Mouse (Mus musculus) lung, adult 2 months (tissue): ENCODE results near the gene T2. TPM values are rescaled to one million over a fixed set of nuclear protein-coding genes. Genes with fewer than 3 reads are reported as not detected.

ENCODE experiments used
- DNase-seq: peaks from one replicate; pipeline ENCODE4 v3.0.0; 2022
- H3K4me1 ChIP-seq: fragments of 200-500 bp; 2 replicates; pipeline ENCODE4 v1.6.1; 2011; ENCODE audit warnings: low read length; ENCODE audit not compliant: control insufficient read depth, insufficient read depth
- H3K4me3 ChIP-seq: fragments of 200-500 bp; replicated peaks from 2 replicates; pipeline ENCODE3; 2011; ENCODE audit warnings: low read depth, mild to moderate bottlenecking, control low read depth, low read length; ENCODE audit errors: extremely low read depth
- CTCF ChIP-seq: fragments of 200-500 bp; IDR thresholded peaks from 2 replicates; pipeline ENCODE4 v1.5.1; 2011; ENCODE audit warnings: mild to moderate bottlenecking, low read length, control low read depth; ENCODE audit not compliant: insufficient read depth
- POLR2A ChIP-seq: fragments of 200-500 bp; IDR thresholded peaks from 2 replicates; pipeline ENCODE4 v1.6.1; 2011; ENCODE audit warnings: low read depth, mild to moderate bottlenecking, control low read depth, low read length, borderline replicate concordance; ENCODE audit errors: extremely low read depth
- WGBS: fragments of 180-500 bp; shearing (Covaris S2); methylation state at CpG from one replicate; pipeline ENCODE4 v1.1.7; 2018; 5-methylcytosine and 5-hydroxymethylcytosine counted together
- polyA plus RNA-seq: library from polyadenylated mRNA; depleted of rRNA; stranded (reverse); fragments of >200 nt; gene quantifications from 2 replicates; pipeline ENCODE4 v1.2.3, GENCODE M21; 2012

T2 gene
- polyA plus RNA-seq, 1 experiment = 3.7 TPM

GRCm38 (mm10) chr17:8360876-8361275 is 5.1 kb downstream of the T2 start:
- no peak overlapping the region for H3K4me3 ChIP-seq
- no peak for DNase-seq
- TF ChIP-seq POLR2A (no peak), CTCF (no peak)
- H3K4me1 ChIP-seq = no peaks in the 10 kb centered on the region
- WGBS = 90% methylated on average over 5 of the region's 5 CpGs

DNA sequence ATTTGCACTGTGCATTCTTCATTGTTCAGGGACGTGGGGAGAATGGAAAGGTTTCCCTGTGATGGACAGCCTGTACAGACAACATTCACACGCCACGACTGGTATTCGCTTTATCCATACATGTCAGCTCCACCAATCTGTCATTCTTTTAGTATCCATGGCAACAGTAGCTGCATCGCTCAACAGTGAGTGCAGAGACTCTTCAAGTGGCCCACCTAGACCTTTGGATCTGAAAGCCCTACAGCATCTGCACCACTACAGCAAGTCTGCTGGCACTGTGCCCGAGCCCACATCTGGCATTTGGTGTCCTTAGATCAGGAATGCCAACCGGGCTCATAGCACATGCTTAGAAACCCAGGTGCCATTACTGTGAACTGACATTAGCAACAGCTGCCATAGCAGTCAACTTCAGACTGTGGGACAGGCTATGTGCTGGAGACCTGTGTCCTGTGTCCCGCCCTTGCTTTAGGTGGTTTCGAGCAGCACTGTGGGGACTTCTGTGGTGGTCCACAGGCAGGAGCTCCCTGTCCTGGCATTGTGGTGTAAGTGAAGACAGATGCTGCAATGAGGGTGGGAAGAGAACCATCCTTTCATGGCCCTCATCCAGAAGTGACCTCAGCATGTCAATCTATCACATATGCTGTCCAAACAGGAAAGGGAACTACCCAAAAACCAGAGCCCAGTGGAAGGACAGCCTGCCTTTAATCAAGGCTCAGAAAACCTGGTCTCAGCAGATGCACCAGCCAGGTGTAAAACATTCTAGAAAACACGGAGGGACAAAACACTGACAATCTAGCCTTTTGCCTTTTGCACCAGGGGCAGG is 5.7 kb downstream of the T2 start:
- WGBS = 62% methylated on average over 10 of the region's 10 CpGs
- DNase-seq = no peak
- no peaks in the 10 kb centered on the region for H3K4me1 ChIP-seq
- TF ChIP-seq CTCF = no peak
- no peak for TF ChIP-seq POLR2A
- no peak overlapping the region for H3K4me3 ChIP-seq

- Histone ChIP-seq H3K4me1 (peaks cover 2% of the 10 kb centered on the region; the same call in 1 of the 2 replicates), H3K4me3 (no peak overlapping the region)
- 52% methylated on average over 20 of the region's 20 CpGs for WGBS
- DNase-seq = no peak
- TF ChIP-seq CTCF (no peak), POLR2A (no peak)
Measured at GRCm38 (mm10) chr17:8367514-8368480, 12.0 kb downstream of the T2 start.

DNA sequence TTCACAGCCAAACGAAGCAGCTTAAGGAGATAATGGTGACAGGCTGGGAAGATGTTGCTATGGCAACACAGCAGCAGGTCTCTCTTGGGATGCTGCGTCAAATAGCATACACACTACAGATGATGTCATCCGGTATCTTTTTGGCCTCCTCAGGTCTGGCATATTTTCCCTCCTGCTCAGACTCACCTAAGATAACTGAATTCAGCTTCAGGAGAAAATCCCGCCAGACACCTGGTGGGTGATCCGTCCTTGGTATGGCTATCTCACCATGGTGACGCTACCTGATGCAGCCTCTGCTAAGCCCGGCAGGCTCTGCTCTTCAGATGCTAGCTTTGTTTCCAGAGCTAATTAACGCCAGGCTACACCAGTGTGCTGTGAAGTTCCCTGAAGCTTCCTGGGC is 12.8 kb downstream of the T2 start:
- Histone ChIP-seq H3K4me3 (no peak overlapping the region), H3K4me1 (peaks cover 2% of the 10 kb centered on the region; the same call in 1 of the 2 replicates)
- WGBS = 45% methylated on average over 8 of the region's 8 CpGs
- DNase-seq = no peak
- no peak for TF ChIP-seq CTCF
- no peak for TF ChIP-seq POLR2A

DNA sequence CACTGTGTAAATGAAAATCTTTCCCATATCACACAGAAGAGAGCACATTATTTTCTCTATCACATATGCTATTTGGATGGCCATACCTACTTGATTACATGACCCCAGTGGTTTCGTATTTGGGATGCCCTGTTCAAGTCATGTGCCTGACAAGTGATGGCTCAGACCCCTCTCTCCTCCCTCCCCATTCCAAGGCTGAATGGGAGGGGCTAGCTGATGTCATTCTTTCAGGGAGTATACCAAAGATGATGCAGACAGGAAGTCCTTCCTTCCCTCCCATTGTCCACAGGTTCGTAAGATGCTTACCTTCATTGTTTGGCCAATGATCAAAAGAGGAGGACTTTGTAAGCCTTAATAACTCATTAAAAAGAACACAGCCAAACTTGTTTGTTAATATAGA is 13.4 kb downstream of the T2 start:
- Histone ChIP-seq H3K4me1 (peaks cover 2% of the 10 kb centered on the region; the same call in 1 of the 2 replicates), H3K4me3 (no peak overlapping the region)
- no peak for DNase-seq
- TF ChIP-seq POLR2A = no peak
- no peak for TF ChIP-seq CTCF
- WGBS = 46% methylated on average over 2 of the region's 2 CpGs

GRCm38 (mm10) chr17:8370634-8371229 is 14.9 kb downstream of the T2 start:
- no peak overlapping the region for H3K4me3 ChIP-seq
- peaks cover 2% of the 10 kb centered on the region; the same call in 1 of the 2 replicates for H3K4me1 ChIP-seq
- no peak for TF ChIP-seq CTCF
- 54% methylated on average over 13 of the region's 13 CpGs for WGBS
- DNase-seq = no peak

DNA sequence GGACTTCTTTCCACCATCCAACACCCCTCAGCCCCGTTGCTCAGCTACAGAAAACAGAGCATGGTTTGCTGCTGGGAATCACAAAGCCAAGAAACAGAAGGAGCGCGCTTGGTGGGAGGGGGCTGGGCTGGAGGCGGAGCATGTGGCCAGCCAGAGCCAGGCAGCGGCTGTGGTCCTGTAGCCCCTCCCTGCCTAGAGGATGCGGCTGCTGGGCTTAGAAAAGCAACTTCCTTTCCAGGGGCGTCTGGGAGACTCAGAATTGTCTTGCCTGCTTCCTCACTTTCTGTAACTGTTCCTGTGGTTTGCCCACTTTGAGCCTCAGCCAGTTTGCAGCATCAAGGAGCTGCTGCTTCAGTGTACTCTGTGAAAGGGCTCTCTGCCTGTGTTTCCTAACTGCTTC is 16.0 kb downstream of the T2 start:
- peak; percentile 22 for DNase-seq
- Histone ChIP-seq H3K4me1 (peaks cover 2% of the 10 kb centered on the region; the same call in 1 of the 2 replicates), H3K4me3 (no peak overlapping the region)
- TF ChIP-seq CTCF (no peak), POLR2A (no peak)
- under 1% methylated on average over 7 of the region's 7 CpGs for WGBS

GRCm38 (mm10) chr17:8372286-8373046 is 16.7 kb downstream of the T2 start:
- TF ChIP-seq POLR2A (no peak), CTCF (peak; percentile 86)
- peaks cover 2% of the 10 kb centered on the region; the same call in 1 of the 2 replicates for H3K4me1 ChIP-seq
- 2% methylated on average over 18 of the region's 18 CpGs for WGBS
- DNase-seq = peak; percentile 65
- H3K4me3 ChIP-seq = peak overlapping the region; percentile 8
